ENCODE assay signal across 8 mouse cellular contexts in genomic region chr13:103772917-103773316, GRCm38 (mm10). TPM values are rescaled to one million over a fixed set of nuclear protein-coding genes. Genes with fewer than 3 reads are reported as not detected.
A peak's percentile ranks its signal among the peaks of the same experiment; 100 is the strongest.
DNase-seq lines count a peak whose midpoint lies in the region; ATAC-seq lines count a peak whose summit lies in the region.

No protein-coding gene starts in this region.

- H3K9me3 ChIP-seq in kidney, embryonic 14.5 days (ENCODE audit: control insufficient read depth, low read length) = no peaks in the 10 kb centered on the region
- H3K9me3 ChIP-seq in forebrain, embryonic 13.5 days (replicated peaks) = no peaks in the 10 kb centered on the region
- H3K9me3 ChIP-seq in limb, embryonic 13.5 days = no peaks in the 10 kb centered on the region

- no peak for ATAC-seq in kidney, embryonic 14.5 days (ENCODE audit: low FRiP score, low TSS enrichment)
- no peak for ATAC-seq in forebrain, embryonic 13.5 days
- ATAC-seq in limb, embryonic 13.5 days (ENCODE audit: low FRiP score, low read depth) = no peak
- ATAC-seq in monocyte, adult 5-6 weeks (replicated peaks; ENCODE audit: insufficient number of reproducible peaks, low FRiP score, low TSS enrichment, poor library complexity, severe bottlenecking) = no peak

- H3K4me1 ChIP-seq in kidney, embryonic 14.5 days (ENCODE audit: control insufficient read depth, insufficient read depth, low read length) = 0 out of 2 replicates have a peak, but pooled peaks cover 9% of the 10 kb centered on the region
- peaks cover 22% of the 10 kb centered on the region for H3K4me1 ChIP-seq in forebrain, embryonic 13.5 days
- H3K4me1 ChIP-seq in limb, embryonic 13.5 days = peaks cover 33% of the 10 kb centered on the region

- H3K9ac ChIP-seq in kidney, embryonic 14.5 days (ENCODE audit: low read depth, low read length) = peak overlapping the region; percentile 85; the same call in 1 of the 2 replicates
- peak overlapping the region; percentile 85 for H3K9ac ChIP-seq in forebrain, embryonic 13.5 days
- peak overlapping the region; percentile 84 for H3K9ac ChIP-seq in limb, embryonic 13.5 days

- H3K4me3 ChIP-seq in kidney, embryonic 14.5 days (ENCODE audit: low read length) = peak overlapping the region; percentile 57
- H3K4me3 ChIP-seq in forebrain, embryonic 13.5 days = peak overlapping the region; percentile 63
- peak overlapping the region; percentile 68 for H3K4me3 ChIP-seq in limb, embryonic 13.5 days

- H3K36me3 ChIP-seq in kidney, embryonic 14.5 days (ENCODE audit: control insufficient read depth, insufficient read depth, low read length) = peaks cover 5% of the 10 kb centered on the region; the same call in 1 of the 2 replicates
- peaks cover 4% of the 10 kb centered on the region; the same call in 1 of the 2 replicates for H3K36me3 ChIP-seq in forebrain, embryonic 13.5 days (ENCODE audit: poor library complexity, severe bottlenecking)
- no peaks in the 10 kb centered on the region; the same call in 1 of the 2 replicates for H3K36me3 ChIP-seq in limb, embryonic 13.5 days

- H3K27ac ChIP-seq in kidney, embryonic 14.5 days (ENCODE audit: low read depth, low read length) = no peak overlapping the region
- no peak overlapping the region for H3K27ac ChIP-seq in forebrain, embryonic 13.5 days
- no peak overlapping the region for H3K27ac ChIP-seq in limb, embryonic 13.5 days

- H3K4me2 ChIP-seq in kidney, embryonic 14.5 days (replicated peaks; ENCODE audit: low read depth, low read length) = peak overlapping the region; percentile 50
- H3K4me2 ChIP-seq in forebrain, embryonic 13.5 days = peak overlapping the region; percentile 63
- peak overlapping the region; percentile 65 for H3K4me2 ChIP-seq in limb, embryonic 13.5 days (replicated peaks)

- WGBS in kidney, embryonic 14.5 days = 48% methylated on average over 5 of the region's 5 CpGs
- 28% methylated on average over 5 of the region's 5 CpGs for WGBS in forebrain, embryonic 13.5 days
- WGBS in limb, embryonic 13.5 days = 55% methylated on average over 5 of the region's 5 CpGs

- H3K27me3 ChIP-seq in kidney, embryonic 14.5 days (ENCODE audit: control insufficient read depth, insufficient read depth, low read length) = no peaks in the 10 kb centered on the region
- no peaks in the 10 kb centered on the region for H3K27me3 ChIP-seq in forebrain, embryonic 13.5 days
- H3K27me3 ChIP-seq in limb, embryonic 13.5 days = no peaks in the 10 kb centered on the region

- DNase-seq in kidney, adult 8-10 months = no peak
- peak; percentile 26 for DNase-seq in R1 (ENCODE audit: low read depth, low spot score)
- no peak for DNase-seq in natural killer cell, adult 2 months (ENCODE audit: low spot score in 2 of 2)
- no peak for DNase-seq in frontal cortex, adult 2 months (ENCODE audit: extremely low spot score in 1 of 2, low spot score in 1 of 2)

RNA-seq across cellular contexts. Expression of gene Srek1, which starts 1.5 kb away (rescaled TPM):
- 110 and 125 TPM in 2 replicates for polyA plus RNA-seq in kidney, embryonic 14.5 days (2014; fragmentation: Nextera tagmentation; extraction: Ambion mirVana)
- polyA plus RNA-seq in forebrain, embryonic 13.5 days (2015; fragmentation: Nextera tagmentation; extraction: Ambion mirVana) = 98.3 and 105 TPM in 2 replicates
- polyA plus RNA-seq in limb, embryonic 13.5 days (2015; fragmentation: Nextera tagmentation; extraction: Ambion mirVana) = 107 TPM in 2 replicates
- total RNA-seq in monocyte, adult 5-6 weeks (2017) = 61.2 to 70.2 TPM (median 66.8 TPM) in 3 replicates
- 82.7 and 91.5 TPM in 2 replicates for polyA plus RNA-seq in frontal cortex, adult 2 months (2012; rRNA removed)
